Mouse (Mus musculus): ENCODE measurements around the gene Tldc2.

DNA sequence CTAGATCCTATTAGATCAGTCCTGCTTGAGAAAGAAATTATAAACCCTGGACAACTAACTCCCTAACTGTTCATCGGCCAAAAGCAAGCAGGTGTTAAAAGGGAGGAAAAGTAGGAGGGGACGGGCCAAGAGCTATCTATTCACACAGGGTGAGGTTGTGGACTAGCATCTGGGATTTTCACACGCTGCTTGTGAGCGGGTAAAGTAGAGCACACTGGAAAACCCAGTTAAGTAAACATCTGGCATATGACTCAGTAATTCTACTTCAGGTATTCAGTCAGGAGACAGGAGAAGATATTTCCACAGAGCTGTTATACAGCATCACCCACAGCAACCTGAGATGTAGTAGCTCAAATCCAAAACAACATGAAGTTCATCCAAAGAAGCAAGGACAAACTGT, 31.7 kb downstream of the Tldc2 start:
- TF ChIP-seq CTCF (IDR thresholded peaks at IDR 0.05; ENCODE audit: borderline replicate concordance, control insufficient read depth, extremely low read depth, insufficient read depth, low read length, poor library complexity) (no peak), POLR2A (IDR thresholded peaks at IDR 0.05; ENCODE audit: control insufficient read depth, extremely low read depth, insufficient read depth, low read length, poor library complexity) (no peak)
